Comparison of ENCODE assay signal across 8 mouse cellular contexts in the genomic region with DNA sequence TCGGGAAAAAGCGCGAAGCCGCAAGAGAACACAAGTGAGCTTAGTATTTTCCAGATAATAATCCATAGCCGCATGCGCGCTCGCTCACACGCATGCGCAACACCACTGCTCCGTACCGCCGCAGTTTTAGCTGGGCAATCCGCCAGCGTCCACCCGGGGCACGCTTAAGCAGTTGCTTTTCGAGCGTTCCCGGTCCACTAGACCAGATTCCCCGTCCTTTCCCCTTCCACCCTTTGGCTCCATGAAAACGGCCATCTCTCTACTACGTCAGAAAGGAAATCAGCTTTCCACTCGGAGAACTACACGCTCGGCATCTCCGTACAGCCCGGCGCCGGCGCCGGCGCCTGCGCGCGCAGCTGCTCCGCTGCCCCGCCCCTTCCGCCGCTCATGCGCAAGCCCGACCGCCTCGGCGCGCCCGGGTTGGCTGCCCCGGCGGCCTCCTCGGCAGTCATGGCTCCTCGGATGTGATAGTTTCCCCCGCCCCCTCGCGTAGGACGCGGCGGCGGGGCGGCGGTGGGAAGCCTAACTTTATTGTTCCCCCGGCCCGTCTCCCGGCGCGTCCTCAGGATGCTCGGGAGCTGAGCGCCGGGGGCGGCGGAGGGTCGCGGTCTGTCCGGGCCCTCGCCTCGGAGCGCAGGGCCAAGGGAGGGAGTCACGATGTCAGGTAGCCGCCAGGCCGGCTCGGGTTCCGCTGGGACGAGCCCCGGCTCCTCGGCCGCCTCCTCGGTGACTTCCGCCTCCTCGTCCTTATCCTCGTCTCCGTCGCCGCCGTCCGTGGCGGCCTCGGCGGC. TPM values are rescaled to one million over a fixed set of nuclear protein-coding genes. Genes with fewer than 3 reads are reported as not detected.
A peak's percentile ranks its signal among the peaks of the same experiment; 100 is the strongest.
DNase-seq lines count a peak whose midpoint lies in the region; ATAC-seq and TF ChIP-seq lines count a peak whose summit lies in the region.
"Not testable (repeated sequence)": the region's sequence is repeated elsewhere in the genome, so short reads cannot be mapped to it uniquely, and the experiment has no call there.

A gene (plus strand): TSS at position 540 of the 791 bp plus-strand sequence.

- peak; percentile 56 for DNase-seq in Patski (ENCODE audit: low read depth, low spot score)
- DNase-seq in cerebellum, postnatal 14 days, result peak; percentile 95 to 96
- DNase-seq in frontal cortex, postnatal 25 days (ENCODE audit: low spot score in 2 of 2), result peak; percentile 78 to 84
- DNase-seq in hindbrain, embryonic 14.5 days (ENCODE audit: low spot score), result peak; percentile 94
- DNase-seq in layer of hippocampus, postnatal 36 days, result peak; percentile 89
- DNase-seq in lung, postnatal 36 days, result peak; percentile 92
- DNase-seq in retina, postnatal 1 day, result peak; percentile 96
- DNase-seq in urinary bladder, adult 18-20 months (ENCODE audit: low spot score in 2 of 2), result peak; percentile 87 to 89

- H3K27me3 ChIP-seq in Patski; hindbrain, embryonic 14.5 days (ENCODE audit: control insufficient read depth, insufficient read depth, low read length): not testable (repeated sequence)

- not testable (repeated sequence) for H3K36me3 ChIP-seq in hindbrain, embryonic 14.5 days (replicated peaks; ENCODE audit: control insufficient read depth, insufficient read depth)

- ATAC-seq in Patski, result peak; percentile 93
- ATAC-seq in hindbrain, embryonic 14.5 days (ENCODE audit: low FRiP score), result peak; percentile 97

- peak within 1 kb of the TSS; percentile 56 for H3K4me3 ChIP-seq in hindbrain, embryonic 14.5 days (replicated peaks; ENCODE audit: low read length)

- peak within 1 kb of the TSS; percentile 74 for H3K9ac ChIP-seq in hindbrain, embryonic 14.5 days

- peak within 1 kb of the TSS; percentile 76 for H3K4me2 ChIP-seq in hindbrain, embryonic 14.5 days (replicated peaks)

- H3K4me1 ChIP-seq in hindbrain, embryonic 14.5 days (replicated peaks; ENCODE audit: control insufficient read depth, insufficient read depth, low read length), result peaks cover 24% of the 10 kb centered on the region

- CTCF ChIA-PET in Patski (lab: Charles Lee), result not testable (repeated sequence)

- under 1% methylated on average over 78 of the region's 97 CpGs for WGBS in hindbrain, embryonic 14.5 days

- in situ Hi-C loops in Patski (cut with MboI; ENCODE audit: low pct_unique_long_range_greater_than_20kb), result not testable (repeated sequence)

- POLR2A ChIA-PET in Patski (lab: Charles Lee), result not testable (repeated sequence)

- peak within 1 kb of the TSS; percentile 95 for H3K27ac ChIP-seq in hindbrain, embryonic 14.5 days

- H3K9me3 ChIP-seq in hindbrain, embryonic 14.5 days (ENCODE audit: control insufficient read depth, low read length), result not testable (repeated sequence)

- TF ChIP-seq CTCF in Patski (IDR thresholded peaks at IDR 0.05), result not testable (repeated sequence)

RNA-seq across cellular contexts. Expression of the gene that starts here (rescaled TPM):
- 145 TPM for polyA plus RNA-seq in Patski (2021)
- 67.9 and 74.4 TPM in 2 replicates for polyA plus RNA-seq in hindbrain, embryonic 14.5 days (2014; fragmentation: Nextera tagmentation; extraction: Ambion mirVana)
- 100 to 1,000 TPM; 138 to 144 TPM for total RNA-seq in layer of hippocampus, postnatal 36 days (2021)

Comparison
In these comparisons a context has a peak if more than half of its experiments do, and no peak if none do; other contexts are left out.
1. Peak in every context shown above with its lines: DNase-seq, ATAC-seq, H3K4me3 ChIP-seq and H3K27ac ChIP-seq.